Mouse (Mus musculus) midbrain, embryonic 14.5 days (tissue): ENCODE data around the gene Bend6. TPM values are rescaled to one million over a fixed set of nuclear protein-coding genes. Genes with fewer than 3 reads are reported as not detected.
A peak's percentile ranks its signal among the peaks of the same experiment; 100 is the strongest.
"Not testable (repeated sequence)": the region's sequence is repeated elsewhere in the genome, so short reads cannot be mapped to it uniquely, and the experiment has no call there.

ENCODE experiments used
- ATAC-seq: fragments of 200-750 bp; cut with Nextera tagmentation; 2 replicates; pipeline ENCODE4 v1.8.0; 2017; ENCODE audit warnings: moderate number of reproducible peaks, moderate library complexity; ENCODE audit not compliant: low FRiP score, low TSS enrichment
- DNase-seq: peaks from one replicate; pipeline ENCODE4 v3.0.0-alpha.2; 2015
- H3K27ac ChIP-seq: fragments of 300-500 bp; sonication (generic); replicated peaks from 2 replicates; pipeline ENCODE4 v1.5.1; 2014; ENCODE audit warnings: mild to moderate bottlenecking, low read depth, low read length, moderate library complexity
- H3K27me3 ChIP-seq: fragments of 300-500 bp; sonication (generic); 2 replicates; pipeline ENCODE4 v1.6.1; 2014; ENCODE audit warnings: low read length, control low read depth, mixed read lengths; ENCODE audit not compliant: control insufficient read depth, insufficient read depth
- H3K36me3 ChIP-seq: fragments of 300-500 bp; sonication (generic); 2 replicates; pipeline ENCODE4 v1.6.1; 2014; ENCODE audit warnings: low read length, control low read depth; ENCODE audit not compliant: control insufficient read depth, insufficient read depth
- H3K4me1 ChIP-seq: fragments of 300-500 bp; sonication (generic); 2 replicates; pipeline ENCODE4 v1.6.1; 2014; ENCODE audit warnings: mild to moderate bottlenecking, antibody characterized with exemption, low read length, control low read depth; ENCODE audit not compliant: control insufficient read depth, insufficient read depth
- H3K4me2 ChIP-seq: fragments of 300-500 bp; sonication (generic); 2 replicates; pipeline ENCODE4 v1.6.1; 2014; ENCODE audit warnings: mild to moderate bottlenecking, low read length, moderate library complexity
- H3K4me3 ChIP-seq: fragments of 300-500 bp; sonication (generic); replicated peaks from 2 replicates; pipeline ENCODE4 v1.5.1; 2014; ENCODE audit warnings: low read depth, low read length
- H3K9ac ChIP-seq: fragments of 300-500 bp; sonication (generic); replicated peaks from 2 replicates; pipeline ENCODE4 v1.6.1; 2014; ENCODE audit warnings: mild to moderate bottlenecking, low read length, moderate library complexity
- H3K9me3 ChIP-seq: fragments of 300-500 bp; sonication (generic); 2 replicates; pipeline ENCODE4 v1.6.1; 2016; ENCODE audit warnings: low read length, control low read depth, mixed read lengths; ENCODE audit not compliant: control insufficient read depth
- WGBS: fragments of 180-500 bp; shearing (Covaris S2); extraction: QIAGEN DNeasy Blood & Tissue Kit; methylation state at CpG from one replicate; pipeline ENCODE4 v1.1.7; 2014; 5-methylcytosine and 5-hydroxymethylcytosine counted together
- polyA plus RNA-seq: library from polyadenylated mRNA; unstranded; fragments of >200 nt; fragmentation: Nextera tagmentation; extraction: Ambion mirVana; gene quantifications from 2 replicates; pipeline ENCODE4 v1.2.1, GENCODE M21; 2014

Gene Bend6
- polyA plus RNA-seq, 1 experiment from 2014 or later: 32.1 TPM

DNA sequence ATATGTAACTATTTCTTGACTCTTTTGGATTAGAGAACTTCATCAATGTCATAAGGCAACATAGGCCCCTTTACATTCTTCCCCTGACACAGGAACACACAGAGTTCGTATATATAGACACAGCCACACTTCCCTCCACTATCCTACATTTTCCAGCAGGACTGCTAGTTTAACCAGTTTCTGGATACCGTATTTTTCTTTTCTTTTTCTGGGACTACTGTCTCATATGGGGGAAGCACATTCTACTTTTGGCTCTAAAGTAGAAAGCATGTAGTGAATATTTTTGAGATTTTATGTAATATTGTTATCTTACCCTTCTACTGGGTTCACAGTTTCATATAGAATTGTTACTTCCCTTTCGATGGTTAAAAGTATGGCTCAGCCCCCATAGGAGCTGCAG is 38.2 kb downstream of the Bend6 start:
- no peak overlapping the region for H3K9ac ChIP-seq
- DNase-seq (no peak), ATAC-seq (no peak)
- WGBS: 94% methylated on average over 3 of the region's 3 CpGs
- no peaks in the 10 kb centered on the region for H3K36me3 ChIP-seq
- H3K4me1 ChIP-seq: no peaks in the 10 kb centered on the region
- H3K9me3 ChIP-seq: no peaks in the 10 kb centered on the region
- H3K4me3 ChIP-seq: no peak overlapping the region
- H3K27me3 ChIP-seq: no peaks in the 10 kb centered on the region
- H3K4me2 ChIP-seq: no peak overlapping the region
- no peak overlapping the region for H3K27ac ChIP-seq

DNA sequence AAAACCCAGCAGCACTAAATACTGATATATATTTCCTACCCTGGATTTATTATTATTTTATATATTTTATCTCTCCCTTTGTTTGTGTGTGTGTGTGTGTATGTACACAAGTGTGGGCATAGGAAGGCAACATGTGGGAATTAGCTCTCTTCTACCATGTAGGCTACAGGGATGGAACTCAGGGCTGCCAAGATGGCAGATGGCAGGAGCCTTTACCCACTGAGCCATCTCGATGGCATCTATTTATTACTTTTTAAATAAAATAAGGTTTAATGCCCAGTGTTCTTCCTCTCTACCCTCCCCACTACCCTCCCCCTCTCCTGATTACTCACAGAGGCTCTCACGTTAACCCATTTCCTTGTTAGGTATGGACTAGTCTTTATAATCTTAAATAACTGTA is 38.6 kb downstream of the Bend6 start:
- 92% methylated on average over 2 of the region's 2 CpGs for WGBS
- no peak overlapping the region for H3K27ac ChIP-seq
- ATAC-seq (no peak), DNase-seq (no peak)
- H3K36me3 ChIP-seq: no peaks in the 10 kb centered on the region
- H3K9ac ChIP-seq: no peak overlapping the region
- H3K4me1 ChIP-seq: no peaks in the 10 kb centered on the region
- H3K4me2 ChIP-seq: no peak overlapping the region
- H3K4me3 ChIP-seq: no peak overlapping the region
- H3K27me3 ChIP-seq: no peaks in the 10 kb centered on the region
- H3K9me3 ChIP-seq: no peaks in the 10 kb centered on the region

DNA sequence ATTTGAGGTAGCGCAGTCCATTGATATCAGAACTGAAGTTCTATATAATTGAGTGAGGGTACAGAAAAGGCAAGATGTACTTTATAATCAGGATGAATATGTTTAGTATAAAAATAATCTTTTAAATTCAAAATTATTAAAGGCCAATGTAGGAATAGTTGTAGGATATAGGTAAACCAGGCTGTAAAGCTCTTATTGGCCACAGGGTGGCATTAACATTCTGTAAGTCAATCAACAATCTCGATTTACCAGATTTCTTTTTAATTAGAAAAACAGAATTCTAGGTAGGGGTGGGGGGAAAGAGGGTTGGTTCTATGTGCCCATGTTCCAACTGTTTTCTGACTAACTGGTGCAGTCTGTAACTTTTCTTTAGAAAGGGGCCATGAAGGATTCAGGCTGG is 60.8 kb downstream of the Bend6 start:
- Histone ChIP-seq H3K27ac (no peak overlapping the region), H3K9ac (no peak overlapping the region), H3K9me3 (no peaks in the 10 kb centered on the region), H3K27me3 (no peaks in the 10 kb centered on the region), H3K4me1 (no peaks in the 10 kb centered on the region), H3K4me3 (no peak overlapping the region), H3K4me2 (no peak overlapping the region), H3K36me3 (no peaks in the 10 kb centered on the region)
- no peak for DNase-seq
- no peak for ATAC-seq
- 94% methylated on average over 2 of the region's 2 CpGs for WGBS

DNA sequence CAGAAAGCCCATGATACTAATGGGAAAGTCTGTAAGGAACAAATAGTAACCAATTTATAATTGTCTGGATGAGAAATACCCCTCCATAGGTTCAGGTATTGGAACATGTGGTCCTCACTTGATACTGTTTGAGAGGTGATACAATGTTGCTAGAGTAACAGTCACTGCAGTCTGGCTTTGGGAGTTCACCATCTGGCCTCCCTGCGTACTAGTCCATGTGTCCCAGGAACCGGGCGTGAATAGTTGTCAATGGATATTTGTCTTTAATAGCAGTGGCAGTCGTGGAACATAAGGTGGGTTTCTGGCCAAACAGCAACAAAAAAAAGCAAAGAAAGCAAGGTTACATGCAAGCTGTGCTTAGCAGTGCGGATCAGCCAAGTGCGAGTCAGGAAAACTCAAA is 63.8 kb downstream of the Bend6 start:
- H3K4me2 ChIP-seq: no peak overlapping the region
- 69% methylated on average over 6 of the region's 6 CpGs for WGBS
- DNase-seq: no peak
- no peak for ATAC-seq
- no peaks in the 10 kb centered on the region for H3K36me3 ChIP-seq
- H3K4me3 ChIP-seq: no peak overlapping the region
- no peaks in the 10 kb centered on the region for H3K4me1 ChIP-seq
- H3K9ac ChIP-seq: no peak overlapping the region
- H3K9me3 ChIP-seq: no peaks in the 10 kb centered on the region
- H3K27me3 ChIP-seq: no peaks in the 10 kb centered on the region
- no peak overlapping the region for H3K27ac ChIP-seq

DNA sequence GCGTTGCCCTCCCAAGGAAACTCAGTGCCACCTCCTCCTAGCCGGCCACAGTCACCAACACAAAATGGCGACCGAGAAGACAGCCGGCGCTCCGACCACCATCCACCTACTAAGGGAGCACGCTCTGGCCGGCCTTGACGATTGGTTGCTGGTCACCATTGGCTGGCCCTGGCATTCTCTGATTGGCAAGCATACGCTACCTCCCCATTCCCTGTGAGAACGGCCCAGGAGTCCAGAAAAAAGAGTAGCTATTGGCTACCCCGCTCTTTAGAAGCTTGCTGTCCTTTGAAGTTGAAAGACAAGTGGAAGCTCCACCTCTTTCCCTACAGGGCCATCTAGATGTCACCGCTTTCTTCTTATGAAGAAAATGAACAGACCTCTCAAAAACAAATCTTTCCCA is 68.7 kb downstream of the Bend6 start:
- H3K27ac ChIP-seq, H3K9me3 ChIP-seq, H3K27me3 ChIP-seq, H3K36me3 ChIP-seq, ATAC-seq, H3K9ac ChIP-seq, H3K4me2 ChIP-seq, DNase-seq, H3K4me1 ChIP-seq, H3K4me3 ChIP-seq: not testable (repeated sequence)
- 96% methylated on average over 14 of the region's 14 CpGs for WGBS

DNA sequence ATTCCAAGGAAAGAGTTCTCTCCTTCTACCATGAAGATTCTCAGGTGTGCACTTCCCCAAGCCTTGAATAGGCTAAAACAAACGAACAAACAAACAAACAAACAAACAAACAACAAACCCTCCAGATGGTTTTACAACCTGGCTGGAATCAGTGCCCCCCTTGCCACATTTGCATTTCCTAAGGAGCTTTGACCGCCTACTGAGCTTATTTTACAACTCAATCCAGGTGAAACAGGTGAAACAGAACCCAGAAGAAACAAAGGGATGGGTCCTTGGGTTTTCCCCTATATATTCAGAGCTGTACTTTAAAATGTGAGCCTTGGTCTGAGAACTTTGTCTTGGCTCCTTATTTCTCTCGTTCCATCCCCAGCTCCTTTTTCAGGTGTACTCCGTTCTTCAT is 77.0 kb downstream of the Bend6 start:
- Histone ChIP-seq H3K27ac (no peak overlapping the region), H3K36me3 (no peaks in the 10 kb centered on the region), H3K4me2 (no peak overlapping the region), H3K27me3 (no peaks in the 10 kb centered on the region), H3K4me3 (no peak overlapping the region), H3K9ac (no peak overlapping the region), H3K9me3 (no peaks in the 10 kb centered on the region), H3K4me1 (no peaks in the 10 kb centered on the region)
- 66% methylated on average over 4 of the region's 4 CpGs for WGBS
- DNase-seq (no peak), ATAC-seq (no peak)

DNA sequence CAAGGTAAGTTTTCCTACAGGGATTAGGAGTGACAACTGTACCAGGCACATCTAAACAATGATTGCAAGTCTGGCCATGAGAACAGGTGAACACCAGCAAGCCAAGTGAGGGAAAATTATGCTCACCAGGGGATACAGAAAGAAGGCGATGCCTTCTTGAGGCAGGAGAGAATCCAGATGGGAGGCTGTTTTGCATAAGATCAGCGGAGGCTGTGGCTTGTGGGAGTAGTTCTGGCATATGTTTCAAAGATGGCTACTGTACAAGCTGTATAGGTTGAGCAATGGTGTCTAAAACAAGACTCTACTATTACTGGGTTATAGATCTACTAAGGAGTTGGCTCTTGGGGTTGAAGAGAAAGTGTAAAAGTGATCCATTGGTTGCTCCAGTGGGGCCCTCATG is 89.7 kb downstream of the Bend6 start:
- H3K9ac ChIP-seq: no peak overlapping the region
- H3K27me3 ChIP-seq: no peaks in the 10 kb centered on the region
- no peaks in the 10 kb centered on the region for H3K9me3 ChIP-seq
- no peak overlapping the region for H3K27ac ChIP-seq
- no peak overlapping the region for H3K4me2 ChIP-seq
- WGBS: 85% methylated on average over 2 of the region's 2 CpGs
- no peak for DNase-seq
- no peak for ATAC-seq
- H3K36me3 ChIP-seq: no peaks in the 10 kb centered on the region; the same call in 1 of the 2 replicates
- peaks cover 5% of the 10 kb centered on the region for H3K4me1 ChIP-seq
- H3K4me3 ChIP-seq: no peak overlapping the region

DNA sequence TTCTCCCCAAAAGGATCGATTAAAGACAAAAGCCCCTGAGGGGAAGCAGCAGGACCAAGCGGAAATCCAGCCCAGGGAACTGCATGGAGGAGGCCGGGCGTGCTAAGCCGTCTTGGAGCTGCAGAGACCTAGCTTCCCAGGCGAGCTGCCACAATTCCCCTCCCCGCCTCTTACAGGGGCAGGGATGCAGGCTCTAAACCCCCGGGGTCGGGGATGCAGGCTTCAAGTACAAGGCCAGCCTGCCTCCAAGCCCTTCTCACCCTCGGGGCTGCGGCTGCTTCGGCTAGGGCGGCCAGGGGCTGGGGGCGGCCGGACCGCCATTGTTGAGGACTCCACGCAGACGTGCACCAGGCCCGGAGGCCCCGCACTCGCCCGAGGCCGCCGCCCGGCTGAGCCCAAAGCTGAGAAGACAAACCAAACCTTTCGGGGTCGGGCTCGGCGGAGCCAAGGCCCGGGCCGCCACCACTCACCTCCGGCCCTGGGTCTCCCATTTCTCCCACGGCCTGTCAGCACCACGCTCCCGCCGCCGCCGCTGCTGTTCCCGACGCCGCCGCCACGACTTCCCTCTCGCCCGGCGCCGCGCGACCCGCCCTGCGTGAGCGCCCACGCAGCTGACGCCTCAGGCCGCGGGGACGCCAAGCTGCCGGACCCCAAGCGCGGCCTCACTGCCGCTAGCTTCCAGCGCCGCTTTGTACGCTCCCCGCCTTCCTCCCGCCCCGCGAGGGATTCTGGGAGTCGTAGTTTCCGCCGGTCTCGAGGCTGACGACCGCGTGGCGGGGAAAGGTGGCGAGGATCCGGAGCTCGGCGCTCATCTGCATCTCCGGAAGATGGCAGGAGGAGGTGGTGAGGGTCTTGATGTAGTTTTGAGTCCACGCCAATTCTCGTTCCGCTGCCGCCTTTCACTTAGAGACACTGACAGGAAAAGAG is 93.5 kb downstream of the Bend6 start, which contains the start of gene Zfp451:
Zfp451 (minus strand) TSS at position 728 of the 927 bp plus-strand sequence.
- DNase-seq: peak; percentile 98
- under 1% methylated on average over 84 of the region's 85 CpGs for WGBS

DNA sequence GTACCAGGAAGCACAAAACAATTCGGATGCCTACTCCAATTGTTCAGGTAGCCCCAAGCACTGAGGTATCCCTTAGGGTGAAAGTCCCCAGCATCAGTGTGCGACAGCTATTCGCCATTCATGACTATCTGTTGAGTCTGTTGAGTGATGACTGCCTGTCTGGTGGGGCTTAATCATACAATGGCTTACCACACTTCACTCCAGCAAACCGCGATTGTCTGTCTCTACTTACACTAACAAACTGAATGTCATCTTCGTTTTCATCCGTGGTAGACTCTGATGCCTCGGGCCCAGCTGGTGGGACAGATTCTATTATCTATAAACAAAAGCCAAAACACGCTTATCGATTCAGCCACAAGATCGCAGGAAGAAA is 94.1 kb downstream of the Bend6 start:
- no peaks in the 10 kb centered on the region for H3K27me3 ChIP-seq
- H3K36me3 ChIP-seq: peaks cover 30% of the 10 kb centered on the region
- H3K4me1 ChIP-seq: peaks cover 10% of the 10 kb centered on the region
- DNase-seq: no peak
- ATAC-seq: peak; percentile 1; the same call in 1 of the 2 replicates
- peak overlapping the region; percentile 98 for H3K4me3 ChIP-seq
- H3K9ac ChIP-seq: peak overlapping the region; percentile 99
- H3K4me2 ChIP-seq: peak overlapping the region; percentile 82
- whole genome bisulfite sequencing: 5% methylated on average over 11 of the region's 11 CpGs
- no peaks in the 10 kb centered on the region for H3K9me3 ChIP-seq
- H3K27ac ChIP-seq: peak overlapping the region; percentile 96

More for the DNA sequence above, 93.5 kb downstream of the Bend6 start, which contains the start of gene Zfp451:
- ATAC-seq: peak; percentile 96
- H3K4me2 ChIP-seq: peak within 1 kb of the TSS; percentile 82
- no peaks in the 10 kb centered on the region for H3K27me3 ChIP-seq
- no peaks in the 10 kb centered on the region for H3K9me3 ChIP-seq
- peak within 1 kb of the TSS; percentile 99 for H3K9ac ChIP-seq
- peaks cover 10% of the 10 kb centered on the region for H3K4me1 ChIP-seq
- H3K27ac ChIP-seq: peak within 1 kb of the TSS; percentile 96
- peaks cover 26% of the 10 kb centered on the region for H3K36me3 ChIP-seq
- peak within 1 kb of the TSS; percentile 98 for H3K4me3 ChIP-seq
